Mouse (Mus musculus) forebrain, embryonic 12.5 days (tissue): ENCODE data around the gene Kir3dl1. TPM values are rescaled to one million over a fixed set of nuclear protein-coding genes. Genes with fewer than 3 reads are reported as not detected.
"Not testable (repeated sequence)": the region's sequence is repeated elsewhere in the genome, so short reads cannot be mapped to it uniquely, and the experiment has no call there.

Experiments
- ATAC-seq: fragments of 200-750 bp; cut with Nextera tagmentation; 2 replicates; pipeline ENCODE4 v1.8.0; 2017; ENCODE audit warnings: moderate TSS enrichment; ENCODE audit not compliant: low FRiP score
- H3K27ac ChIP-seq: fragments of 300-500 bp; sonication (generic); 2 replicates; pipeline ENCODE4 v1.5.1; 2016; ENCODE audit warnings: mild to moderate bottlenecking
- H3K27me3 ChIP-seq: fragments of 300-500 bp; sonication (generic); 2 replicates; pipeline ENCODE4 v1.6.1; 2016; ENCODE audit warnings: mild to moderate bottlenecking
- H3K36me3 ChIP-seq: fragments of 300-500 bp; sonication (generic); replicated peaks from 2 replicates; pipeline ENCODE4 v1.6.1; 2016; ENCODE audit warnings: mild to moderate bottlenecking
- H3K4me1 ChIP-seq: fragments of 300-500 bp; sonication (generic); 2 replicates; pipeline ENCODE4 v1.6.1; 2016
- H3K4me2 ChIP-seq: fragments of 300-500 bp; sonication (generic); 2 replicates; pipeline ENCODE4 v1.6.1; 2016; ENCODE audit warnings: mild to moderate bottlenecking, moderate library complexity
- H3K4me3 ChIP-seq: fragments of 300-500 bp; sonication (generic); replicated peaks from 2 replicates; pipeline ENCODE4 v1.5.1; 2016; ENCODE audit warnings: mild to moderate bottlenecking
- H3K9ac ChIP-seq: fragments of 300-500 bp; sonication (generic); 2 replicates; pipeline ENCODE4 v1.6.1; 2016; ENCODE audit warnings: mild to moderate bottlenecking
- H3K9me3 ChIP-seq: fragments of 300-500 bp; sonication (generic); 2 replicates; pipeline ENCODE4 v1.6.1; 2016
- WGBS: fragments of 180-500 bp; shearing (Covaris S2); methylation state at CpG from one replicate; pipeline ENCODE4 v1.1.7; 2016; 5-methylcytosine and 5-hydroxymethylcytosine counted together
- polyA plus RNA-seq: library from polyadenylated mRNA; unstranded; fragments of >200 nt; fragmentation: Nextera tagmentation; extraction: Ambion mirVana; gene quantifications from 2 replicates; pipeline ENCODE4 v1.2.1, GENCODE M21; 2016

The Kir3dl1 gene
- not detected in 2 replicates for polyA plus RNA-seq

GRCm38 (mm10) chrX:136517699-136518098, at the start of gene Kir3dl1:
TSS of gene Kir3dl1 (plus strand) at chrX:136517999.
- ATAC-seq, H3K4me1 ChIP-seq, H3K9ac ChIP-seq, H3K27ac ChIP-seq, H3K4me3 ChIP-seq, H3K27me3 ChIP-seq, H3K4me2 ChIP-seq, H3K9me3 ChIP-seq, H3K36me3 ChIP-seq: not testable (repeated sequence)
- 76% methylated on average over 4 of the region's 4 CpGs for WGBS

GRCm38 (mm10) chrX:136543956-136544355, 26.2 kb downstream of the Kir3dl1 start, which contains the start of gene Kir3dl2:
TSS of gene Kir3dl2 (minus strand) at chrX:136544056.
- not testable (repeated sequence) for H3K27me3 ChIP-seq, H3K9ac ChIP-seq, H3K9me3 ChIP-seq, H3K4me1 ChIP-seq, H3K36me3 ChIP-seq, H3K4me2 ChIP-seq, H3K4me3 ChIP-seq, H3K27ac ChIP-seq, ATAC-seq
- 68% methylated on average over 1 of the region's 1 CpGs for WGBS

GRCm38 (mm10) chrX:136569094-136569493, 51.3 kb downstream of the Kir3dl1 start:
- ATAC-seq, H3K4me2 ChIP-seq, H3K4me1 ChIP-seq, H3K9ac ChIP-seq, H3K36me3 ChIP-seq, H3K27me3 ChIP-seq, H3K4me3 ChIP-seq, H3K27ac ChIP-seq, H3K9me3 ChIP-seq: not testable (repeated sequence)
- WGBS: 88% methylated on average over 9 of the region's 9 CpGs

Other genes starting within 250 kb of the Kir3dl1 start
- gene Bex3, start 247.7 kb upstream of the Kir3dl1 start, polyA plus RNA-seq: 632 and 641 TPM in 2 replicates
- not detected in 2 replicates for gene Kir3dl2, start 26.1 kb downstream of the Kir3dl1 start, polyA plus RNA-seq
- 29.2 and 33.4 TPM in 2 replicates for gene Tceal3, start 72.8 kb downstream of the Kir3dl1 start, polyA plus RNA-seq
- gene Tceal1, start 190.0 kb downstream of the Kir3dl1 start, polyA plus RNA-seq: 11.3 and 11.9 TPM in 2 replicates
- gene Morf4l2, start 225.7 kb downstream of the Kir3dl1 start, polyA plus RNA-seq: 561 and 566 TPM in 2 replicates